9 mouse cellular contexts compared by ENCODE assay signal in genomic region chr11:85995318-85996095, GRCm38 (mm10).
DNase-seq lines count a peak whose midpoint lies in the region; ATAC-seq lines count a peak whose summit lies in the region.
"Had no signal": no experiment of that assay in that cellular context is flagged by ENCODE, and none has a peak within 500 bp of the region (broad histone marks: within the 10 kb centered on the region; RNA-seq: fewer than 3 reads in every experiment).

No protein-coding gene starts in this region.

- WGBS in embryonic facial prominence, embryonic 13.5 days, result 22% methylated on average over 29 of the region's 29 CpGs
- WGBS in hindbrain, embryonic 14.5 days, result 35% methylated on average over 29 of the region's 29 CpGs
- WGBS in midbrain, embryonic 15.5 days, result 27% methylated on average over 29 of the region's 29 CpGs

- intact Hi-C loops in gastrocnemius, postnatal 36 days (cut with DNase I), result no loop called here
- intact Hi-C loops in left cerebral cortex, postnatal 10 days (cut with DNase I), result no loop called here

- H3K27me3 ChIP-seq in embryonic facial prominence, embryonic 13.5 days, result peaks cover 13% of the 10 kb centered on the region
- H3K27me3 ChIP-seq in hindbrain, embryonic 14.5 days (ENCODE audit: control insufficient read depth, insufficient read depth, low read length), result 0 out of 2 replicates have a peak, but pooled peaks cover 3% of the 10 kb centered on the region
- H3K27me3 ChIP-seq in midbrain, embryonic 15.5 days (replicated peaks), result no peaks in the 10 kb centered on the region

- no peaks in the 10 kb centered on the region for H3K9me3 ChIP-seq in embryonic facial prominence, embryonic 13.5 days
- no peaks in the 10 kb centered on the region for H3K9me3 ChIP-seq in hindbrain, embryonic 14.5 days (ENCODE audit: control insufficient read depth, low read length)
- H3K9me3 ChIP-seq in midbrain, embryonic 15.5 days, result no peaks in the 10 kb centered on the region
- H3K9me3 ChIP-seq: G1E had no signal

- peaks cover 23% of the 10 kb centered on the region for H3K4me1 ChIP-seq in embryonic facial prominence, embryonic 13.5 days
- peaks cover 7% of the 10 kb centered on the region; the same call in 1 of the 2 replicates for H3K4me1 ChIP-seq in hindbrain, embryonic 14.5 days (replicated peaks; ENCODE audit: control insufficient read depth, insufficient read depth, low read length)
- H3K4me1 ChIP-seq in midbrain, embryonic 15.5 days, result peaks cover 13% of the 10 kb centered on the region; the same call in 1 of the 2 replicates

- DNase-seq in gastrocnemius, postnatal 4 days (ENCODE audit: low spot score in 2 of 2), result peak; percentile 27 to 46
- DNase-seq in gastrocnemius, postnatal 36 days, result no peak
- DNase-seq in hindbrain, embryonic 14.5 days (ENCODE audit: low spot score), result peak; percentile 62
- DNase-seq in left cerebral cortex, postnatal 10 days (ENCODE audit: extremely low spot score in 1 of 2, low spot score in 2 of 2), result peak; percentile 18 to 59
- DNase-seq in testis, postnatal 10 days (ENCODE audit: low spot score), result peak; percentile 75
- no peak for DNase-seq in urinary bladder, postnatal 36 days (ENCODE audit: low spot score in 2 of 2)

- ATAC-seq in embryonic facial prominence, embryonic 13.5 days (ENCODE audit: insufficient number of reproducible peaks, insufficient read depth, low FRiP score, low TSS enrichment, low read depth), result no peak
- no peak; the same call in 1 of the 2 replicates for ATAC-seq in hindbrain, embryonic 14.5 days (ENCODE audit: low FRiP score)
- peak; percentile 58 for ATAC-seq in midbrain, embryonic 15.5 days (replicated peaks)

- H3K9ac ChIP-seq in embryonic facial prominence, embryonic 13.5 days, result peak overlapping the region; percentile 62
- peak overlapping the region; percentile 25; the same call in 1 of the 2 replicates for H3K9ac ChIP-seq in hindbrain, embryonic 14.5 days
- H3K9ac ChIP-seq in midbrain, embryonic 15.5 days, result peak overlapping the region; percentile 34; the same call in 1 of the 2 replicates

- H3K4me3 ChIP-seq in embryonic facial prominence, embryonic 13.5 days, result peak overlapping the region; percentile 36
- peak overlapping the region; percentile 25 for H3K4me3 ChIP-seq in hindbrain, embryonic 14.5 days (replicated peaks; ENCODE audit: low read length)
- H3K4me3 ChIP-seq in midbrain, embryonic 15.5 days, result peak overlapping the region; percentile 38

- no peak overlapping the region for H3K27ac ChIP-seq in embryonic facial prominence, embryonic 13.5 days
- no peak overlapping the region for H3K27ac ChIP-seq in hindbrain, embryonic 14.5 days
- H3K27ac ChIP-seq in midbrain, embryonic 15.5 days, result no peak overlapping the region

- peak overlapping the region; percentile 69 for H3K4me2 ChIP-seq in embryonic facial prominence, embryonic 13.5 days
- peak overlapping the region; percentile 54 for H3K4me2 ChIP-seq in hindbrain, embryonic 14.5 days (replicated peaks)
- H3K4me2 ChIP-seq in midbrain, embryonic 15.5 days, result peak overlapping the region; percentile 66

- no peaks in the 10 kb centered on the region for H3K36me3 ChIP-seq in embryonic facial prominence, embryonic 13.5 days
- H3K36me3 ChIP-seq in hindbrain, embryonic 14.5 days (replicated peaks; ENCODE audit: control insufficient read depth, insufficient read depth), result no peaks in the 10 kb centered on the region
- no peaks in the 10 kb centered on the region for H3K36me3 ChIP-seq in midbrain, embryonic 15.5 days (replicated peaks)
- H3K36me3 ChIP-seq: G1E had no signal

Comparison
In these comparisons a context has a peak if more than half of its experiments do, and no peak if none do; other contexts are left out.
1. DNase-seq: peak in gastrocnemius, postnatal 4 days (2 of 2), hindbrain, embryonic 14.5 days (single experiment), left cerebral cortex, postnatal 10 days (2 of 2) and testis, postnatal 10 days (single experiment); none in gastrocnemius, postnatal 36 days (0 of 2) and urinary bladder, postnatal 36 days (0 of 2).
2. Peak in every context shown above with its lines, with median percentiles within 50 percentile points of each other: H3K4me2 ChIP-seq, H3K4me3 ChIP-seq and H3K9ac ChIP-seq.